Mouse (Mus musculus) cerebellum, adult 2 months (tissue): ENCODE measurements around the gene Cblc. TPM values are rescaled to one million over a fixed set of nuclear protein-coding genes. Genes with fewer than 3 reads are reported as not detected.

Source experiments
- DNase-seq, 2 experiments: peaks; one replicate each; pipeline ENCODE4 v3.0.0; 2021
- H3K27ac ChIP-seq: fragments of 200-500 bp; 2 replicates; pipeline ENCODE4 v1.5.1; 2012; ENCODE audit warnings: low read length, control low read depth, inconsistent platforms; ENCODE audit not compliant: insufficient read depth
- H3K27me3 ChIP-seq: fragments of 200-500 bp; 2 replicates; pipeline ENCODE4 v1.6.1; 2012; ENCODE audit warnings: inconsistent platforms, mild to moderate bottlenecking, low read length, moderate library complexity; ENCODE audit not compliant: control insufficient read depth, insufficient read depth
- H3K4me1 ChIP-seq: fragments of 200-500 bp; 2 replicates; pipeline ENCODE4 v1.6.1; 2011; ENCODE audit warnings: low read length; ENCODE audit not compliant: control insufficient read depth, insufficient read depth
- H3K4me3 ChIP-seq: fragments of 200-500 bp; replicated peaks from 2 replicates; pipeline ENCODE3; 2011; ENCODE audit warnings: mild to moderate bottlenecking, low read depth, low read length, control low read depth; ENCODE audit not compliant: insufficient read depth
- CTCF ChIP-seq: fragments of 200-500 bp; IDR thresholded peaks from 2 replicates; pipeline ENCODE4 v1.5.1; 2011; ENCODE audit warnings: low read depth, mild to moderate bottlenecking, control low read depth, low read length, moderate library complexity, borderline replicate concordance; ENCODE audit not compliant: insufficient read depth
- POLR2A ChIP-seq: fragments of 200-500 bp; IDR thresholded peaks from 2 replicates; pipeline ENCODE4 v1.6.1; 2011; ENCODE audit warnings: low read length, control low read depth, borderline replicate concordance; ENCODE audit not compliant: insufficient read depth
- WGBS: fragments of 180-500 bp; shearing (Covaris S2); methylation state at CpG from one replicate; pipeline ENCODE4 v1.1.7; 2018; 5-methylcytosine and 5-hydroxymethylcytosine counted together
- polyA plus RNA-seq: library from polyadenylated mRNA; depleted of rRNA; stranded (reverse); fragments of >200 nt; gene quantifications from 2 replicates; pipeline ENCODE4 v1.2.3, GENCODE M21; 2012

Cblc gene
- polyA plus RNA-seq, 1 experiment: not detected

- no peaks in the 10 kb centered on the region for H3K4me1 ChIP-seq
- no peak for DNase-seq
- TF ChIP-seq POLR2A (no peak), CTCF (no peak)
- H3K27me3 ChIP-seq: no peaks in the 10 kb centered on the region
- H3K4me3 ChIP-seq: no peak overlapping the region
- no peak overlapping the region for H3K27ac ChIP-seq
- 80% methylated on average over 13 of the region's 13 CpGs for WGBS
Observed at GRCm38 (mm10) chr7:19758623-19759022, 38.0 kb downstream of the Cblc start.

GRCm38 (mm10) chr7:19755851-19756786, 40.5 kb downstream of the Cblc start:
- TF ChIP-seq POLR2A (no peak), CTCF (no peak)
- Histone ChIP-seq H3K4me1 (no peaks in the 10 kb centered on the region), H3K27me3 (no peaks in the 10 kb centered on the region), H3K27ac (no peak overlapping the region), H3K4me3 (no peak overlapping the region)
- WGBS: 60% methylated on average over 24 of the region's 24 CpGs
- DNase-seq: no peak

GRCm38 (mm10) chr7:19755008-19755407, 41.6 kb downstream of the Cblc start:
- DNase-seq: no peak
- WGBS: 78% methylated on average over 2 of the region's 2 CpGs
- Histone ChIP-seq H3K27ac (no peak overlapping the region), H3K4me1 (no peaks in the 10 kb centered on the region), H3K27me3 (no peaks in the 10 kb centered on the region), H3K4me3 (no peak overlapping the region)
- no peak for TF ChIP-seq POLR2A
- TF ChIP-seq CTCF: no peak

- Histone ChIP-seq H3K27ac (no peak overlapping the region), H3K4me1 (no peaks in the 10 kb centered on the region; the same call in 1 of the 2 replicates), H3K4me3 (no peak overlapping the region), H3K27me3 (no peaks in the 10 kb centered on the region)
- WGBS: 78% methylated on average over 1 of the region's 1 CpGs
- TF ChIP-seq CTCF: no peak
- no peak for TF ChIP-seq POLR2A
- DNase-seq: no peak
Observed at GRCm38 (mm10) chr7:19754065-19754464, 42.5 kb downstream of the Cblc start.

GRCm38 (mm10) chr7:19753587-19753986, 43.0 kb downstream of the Cblc start:
- Histone ChIP-seq H3K27ac (no peak overlapping the region), H3K4me1 (no peaks in the 10 kb centered on the region; the same call in 1 of the 2 replicates), H3K4me3 (no peak overlapping the region), H3K27me3 (no peaks in the 10 kb centered on the region)
- no peak for TF ChIP-seq POLR2A
- no peak for TF ChIP-seq CTCF
- DNase-seq: no peak
- WGBS: 29% methylated on average over 7 of the region's 7 CpGs

- H3K27ac ChIP-seq: no peak overlapping the region
- H3K4me3 ChIP-seq: no peak overlapping the region
- WGBS: 74% methylated on average over 8 of the region's 8 CpGs
- H3K27me3 ChIP-seq: no peaks in the 10 kb centered on the region
- no peak for TF ChIP-seq POLR2A
- TF ChIP-seq CTCF: no peak
- no peak for DNase-seq
- no peaks in the 10 kb centered on the region; the same call in 1 of the 2 replicates for H3K4me1 ChIP-seq
Observed at GRCm38 (mm10) chr7:19752652-19753051, 44.0 kb downstream of the Cblc start.

- Histone ChIP-seq H3K27ac (no peak overlapping the region), H3K27me3 (no peaks in the 10 kb centered on the region), H3K4me3 (no peak overlapping the region), H3K4me1 (no peaks in the 10 kb centered on the region; the same call in 1 of the 2 replicates)
- TF ChIP-seq POLR2A: no peak
- no peak for TF ChIP-seq CTCF
- 57% methylated on average over 4 of the region's 4 CpGs for WGBS
- no peak for DNase-seq
Observed at GRCm38 (mm10) chr7:19751070-19751383, 45.6 kb downstream of the Cblc start.
